Mouse (Mus musculus) brain, adult 2 months (tissue): ENCODE results near the gene Srgap3.

Experiments used
- DNase-seq: peaks from one replicate; pipeline ENCODE4 v3.0.0; 2011; ENCODE audit warnings: low read depth, low spot score

The Srgap3 gene

GRCm38 (mm10) chr6:112820298-112820992, 126.6 kb downstream of the Srgap3 start:
- peak; percentile 77 for DNase-seq

GRCm38 (mm10) chr6:112818403-112818901, 128.6 kb downstream of the Srgap3 start:
- no peak for DNase-seq

- DNase-seq, result no peak
Measured at GRCm38 (mm10) chr6:112815604-112816003, 131.5 kb downstream of the Srgap3 start.

GRCm38 (mm10) chr6:112814525-112815086, 132.5 kb downstream of the Srgap3 start:
- DNase-seq, result no peak

GRCm38 (mm10) chr6:112812884-112813283, 134.2 kb downstream of the Srgap3 start:
- no peak for DNase-seq

- no peak for DNase-seq
Measured at GRCm38 (mm10) chr6:112810521-112810830, 136.6 kb downstream of the Srgap3 start.

GRCm38 (mm10) chr6:112809658-112810520, 137.2 kb downstream of the Srgap3 start:
- peak; percentile 68 for DNase-seq

GRCm38 (mm10) chr6:112808738-112809137, 138.3 kb downstream of the Srgap3 start:
- DNase-seq, result peak; percentile 58

GRCm38 (mm10) chr6:112801917-112802316, 145.1 kb downstream of the Srgap3 start:
- no peak for DNase-seq

- DNase-seq, result peak; percentile 97
Measured at GRCm38 (mm10) chr6:112798378-112798777, 148.7 kb downstream of the Srgap3 start.

GRCm38 (mm10) chr6:112796607-112797006, 150.5 kb downstream of the Srgap3 start:
- peak; percentile 94 for DNase-seq

GRCm38 (mm10) chr6:112793887-112794286, 153.2 kb downstream of the Srgap3 start:
- DNase-seq, result peak; percentile 53

- peak; percentile 66 for DNase-seq
Measured at GRCm38 (mm10) chr6:112789901-112790300, 157.2 kb downstream of the Srgap3 start.

GRCm38 (mm10) chr6:112788617-112789016, 158.4 kb downstream of the Srgap3 start:
- no peak for DNase-seq

- DNase-seq, result peak; percentile 52
Measured at GRCm38 (mm10) chr6:112788174-112788573, 158.9 kb downstream of the Srgap3 start.

GRCm38 (mm10) chr6:112781409-112782093, 165.5 kb downstream of the Srgap3 start:
- peak; percentile 62 for DNase-seq

GRCm38 (mm10) chr6:112778211-112778610, 168.9 kb downstream of the Srgap3 start:
- peak; percentile 88 for DNase-seq

- DNase-seq, result no peak
Measured at GRCm38 (mm10) chr6:112776718-112777117, 170.3 kb downstream of the Srgap3 start.

- DNase-seq, result no peak
Measured at GRCm38 (mm10) chr6:112773754-112774153, 173.3 kb downstream of the Srgap3 start.

GRCm38 (mm10) chr6:112770996-112771395, 176.1 kb downstream of the Srgap3 start:
- peak; percentile 57 for DNase-seq

- DNase-seq, result no peak
Measured at GRCm38 (mm10) chr6:112758541-112758940, 188.5 kb downstream of the Srgap3 start.

- no peak for DNase-seq
Measured at GRCm38 (mm10) chr6:112756866-112757265, 190.2 kb downstream of the Srgap3 start.
